Mouse (Mus musculus): ENCODE results near the gene Prr7. TPM values are rescaled to one million over a fixed set of nuclear protein-coding genes. Genes with fewer than 3 reads are reported as not detected.

Prr7 gene
- not detected for polyA plus RNA-seq (2014; fragmentation: Illumina TruSeq; extraction: RNeasy Lipid Tissue Mini Kit (QIAGEN cat#74804); ENCODE audit: low read depth, low replicate concordance)

DNA sequence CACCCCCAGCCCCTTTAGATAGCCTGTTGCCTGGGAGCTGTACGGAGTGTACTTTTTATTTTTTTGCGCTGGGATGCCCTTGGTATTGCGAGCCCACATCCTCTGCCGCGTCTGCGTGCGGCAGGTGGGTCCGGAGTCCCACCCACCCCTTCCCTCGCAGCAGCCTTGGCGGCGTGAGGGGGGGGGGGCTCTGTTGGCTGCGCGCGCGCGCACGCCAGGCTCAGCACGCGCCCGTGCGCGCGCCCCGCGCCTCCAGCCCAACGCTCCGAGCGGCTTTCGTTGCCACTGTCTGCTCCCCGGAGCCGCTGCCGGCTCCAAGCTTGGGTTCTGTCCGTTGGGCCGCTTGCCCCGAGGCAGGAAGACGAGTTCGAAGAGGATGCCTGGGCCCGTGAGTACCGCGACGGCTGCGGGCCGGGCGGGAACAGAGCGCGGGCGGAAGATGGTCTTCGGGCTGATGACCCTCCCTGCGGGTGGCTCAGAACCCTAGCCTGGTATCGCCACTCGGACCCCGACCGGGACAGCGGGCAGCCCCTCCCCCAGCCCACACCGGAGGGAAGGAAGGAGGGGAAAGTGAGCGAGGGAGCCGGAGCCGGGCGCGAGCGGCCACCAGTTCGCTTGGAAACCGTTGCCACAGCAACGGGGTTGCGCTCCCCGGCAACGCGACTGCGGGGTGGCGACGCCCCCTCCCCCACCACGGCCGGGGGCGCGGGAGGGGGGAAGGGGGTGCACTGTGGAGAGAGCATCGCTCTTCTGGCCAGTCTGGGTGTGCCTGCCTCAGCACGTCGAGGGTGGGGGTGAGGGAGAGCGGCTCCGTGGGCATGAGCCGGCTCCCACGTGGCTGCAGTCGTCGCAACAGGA is at the start of gene Prr7:
Prr7 (plus strand) TSS at position 241 of the 858 bp plus-strand sequence.

DNA sequence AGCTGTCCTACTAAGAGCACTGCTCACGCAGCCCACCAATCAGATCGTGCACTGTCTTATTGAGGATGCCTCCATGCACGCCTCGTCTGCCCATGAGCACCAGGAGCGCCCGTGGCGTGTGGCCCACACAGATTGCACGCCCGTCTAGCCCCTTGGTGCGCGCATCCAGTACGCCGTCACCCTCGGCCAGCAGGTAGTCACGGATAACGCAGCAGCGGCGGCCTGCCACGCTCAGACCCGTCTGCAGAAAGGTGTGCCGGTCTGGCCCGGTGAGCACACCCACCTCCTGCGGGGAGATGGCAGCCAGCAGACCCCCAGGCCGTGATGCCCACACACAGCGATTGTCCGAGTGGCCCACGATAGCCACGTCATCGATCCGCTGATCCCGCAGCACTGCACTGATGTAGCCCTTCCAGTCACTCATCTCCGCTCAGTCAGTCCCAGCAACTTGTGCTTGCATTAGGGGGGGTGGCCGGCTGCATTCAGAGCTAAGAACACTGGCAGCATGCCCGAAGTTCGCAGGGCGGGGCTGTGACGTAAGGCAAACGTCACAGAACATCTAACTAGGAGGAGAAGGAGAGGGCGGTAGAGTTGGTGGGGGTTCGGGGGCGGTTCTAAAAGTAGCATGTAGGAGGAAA is 49.2 kb upstream of the Prr7 start, which contains the start of gene Pfn3:
Pfn3 (minus strand) TSS at position 490 of the 638 bp plus-strand sequence.

DNA sequence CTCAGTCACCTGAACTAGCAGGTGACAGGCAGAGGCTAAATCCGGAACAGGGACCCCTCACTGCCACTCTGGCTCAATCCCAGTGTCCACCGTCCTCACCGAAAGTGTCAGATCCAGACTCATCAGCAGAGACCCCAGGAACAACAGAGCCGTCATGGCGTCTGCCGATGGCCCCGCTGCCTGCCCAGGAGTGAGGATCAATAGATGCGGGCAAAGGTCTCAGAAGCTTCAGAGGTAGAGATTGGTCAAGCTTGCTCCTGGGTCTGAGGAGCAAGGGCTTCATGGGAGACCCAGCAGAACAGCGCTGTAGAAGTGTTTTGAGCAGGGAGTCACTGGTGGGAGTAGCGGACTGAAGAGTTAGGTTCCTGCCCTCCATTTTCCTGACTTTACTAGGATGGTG is 37.5 kb upstream of the Prr7 start, which contains the start of gene F12:
F12 (minus strand) TSS at position 181 of the 400 bp plus-strand sequence.

DNA sequence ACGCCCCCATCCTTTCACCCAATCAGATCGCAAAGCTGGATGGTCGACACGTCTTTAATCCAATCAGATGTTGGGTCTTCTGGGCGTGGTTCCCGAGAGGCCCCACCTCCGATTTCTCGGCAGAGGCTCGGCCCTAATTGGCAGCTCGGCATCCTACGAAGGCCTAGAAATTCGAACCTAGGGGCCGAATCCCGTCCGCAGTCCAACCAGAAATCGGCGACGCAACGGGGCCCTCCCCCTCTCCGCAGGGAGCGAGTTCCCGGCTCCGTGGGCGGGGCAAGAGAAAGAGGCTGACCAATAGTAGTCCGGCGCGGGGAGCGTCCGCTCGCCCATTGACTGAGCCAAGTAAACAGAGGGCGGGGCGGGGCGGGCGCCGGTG is 19.1 kb upstream of the Prr7 start, which contains the start of gene Grk6:
Grk6 (plus strand) TSS at position 136 of the 379 bp plus-strand sequence.

DNA sequence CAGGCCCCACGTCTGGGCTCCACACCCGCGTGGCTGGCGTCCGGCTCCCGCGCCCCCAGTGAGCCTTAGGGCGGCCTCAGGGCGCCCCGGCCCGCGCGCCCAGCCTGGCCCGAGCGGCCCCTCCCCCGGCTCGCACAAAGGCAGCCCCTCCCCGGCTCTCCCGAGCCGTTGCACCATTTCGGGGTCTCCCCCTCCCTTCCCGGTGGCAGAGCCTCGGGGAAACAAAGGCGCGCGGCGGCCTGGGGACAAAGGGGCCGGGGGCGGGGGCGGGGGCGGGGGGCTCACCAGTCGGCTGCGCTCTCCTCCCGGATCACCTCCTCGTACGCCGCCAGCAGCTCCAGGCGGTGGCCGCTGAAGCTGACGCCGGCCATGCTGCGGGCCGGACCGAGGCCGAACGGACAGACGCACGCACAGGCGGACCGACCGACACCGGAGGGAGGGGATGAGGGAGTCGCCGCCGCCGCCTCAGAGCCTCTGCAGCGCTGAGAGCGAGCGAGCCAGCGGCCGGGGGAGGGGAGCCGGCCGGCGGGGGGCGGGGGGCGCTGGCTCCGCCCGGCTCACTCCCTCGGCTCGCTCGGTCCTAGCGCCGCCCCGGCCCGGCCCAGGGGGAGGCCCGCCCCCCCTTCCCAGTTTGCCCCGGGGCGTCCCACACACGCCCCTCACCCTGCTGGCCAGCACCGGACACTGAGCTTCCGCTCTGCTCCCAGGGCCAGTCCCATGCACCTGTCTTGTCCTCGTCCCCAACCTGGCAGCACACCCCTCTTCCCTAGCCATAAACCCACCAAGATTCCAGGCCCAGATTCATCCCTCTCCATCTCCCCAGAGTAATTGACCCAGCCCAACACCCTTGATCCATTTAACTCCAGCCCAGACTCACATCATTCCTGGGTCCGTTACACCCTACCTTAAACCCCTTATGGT is 23.8 kb downstream of the Prr7 start, which contains the start of gene Dbn1:
Dbn1 (minus strand) TSS at position 534 of the 921 bp plus-strand sequence.

DNA sequence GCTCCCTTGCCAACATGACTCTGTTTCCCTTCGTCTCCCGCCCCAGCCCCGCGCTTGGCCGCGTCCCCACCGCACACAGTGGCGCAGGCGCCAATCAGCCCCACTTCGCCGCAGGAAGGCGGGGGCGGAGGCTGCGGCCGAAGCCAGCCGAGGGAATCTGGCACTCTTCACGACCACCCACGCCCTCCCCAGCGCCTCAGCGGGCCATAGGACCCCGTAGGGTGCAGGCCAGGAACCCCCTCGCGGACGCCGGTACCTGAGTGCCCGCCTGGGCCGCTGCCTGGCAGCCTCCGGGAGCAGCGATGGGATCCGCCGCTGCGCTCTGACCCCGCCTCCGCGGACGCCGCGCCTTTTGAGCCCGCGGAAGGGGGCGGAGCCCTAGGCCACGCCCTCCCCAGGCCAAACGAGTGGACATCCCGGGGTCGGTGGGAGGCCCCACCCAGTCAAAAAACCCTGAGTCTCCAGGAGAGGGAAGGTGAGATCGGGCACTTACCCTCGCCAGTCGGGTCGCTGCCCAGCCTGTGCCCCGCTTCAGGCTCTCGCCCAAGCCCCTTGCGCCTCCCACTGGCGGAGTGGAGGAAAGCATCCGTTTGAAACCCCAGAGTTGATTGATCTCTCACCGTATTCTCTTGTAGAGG is 49.2 kb downstream of the Prr7 start, which contains the start of gene Pdlim7:
Pdlim7 (minus strand) TSS at position 566 of the 638 bp plus-strand sequence.

Other genes with a start within 250 kb of the Prr7 start
- gene Prelid1, start 143.8 kb upstream of the Prr7 start, polyA plus RNA-seq (2014; fragmentation: Illumina TruSeq; extraction: RNeasy Lipid Tissue Mini Kit (QIAGEN cat#74804); ENCODE audit: low read depth, low replicate concordance), result 10.2 TPM
- gene Rab24, start 142.3 kb upstream of the Prr7 start, polyA plus RNA-seq (2014; fragmentation: Illumina TruSeq; extraction: RNeasy Lipid Tissue Mini Kit (QIAGEN cat#74804); ENCODE audit: low read depth, low replicate concordance), result 13.6 TPM
- not detected for gene Mxd3, start 134.4 kb upstream of the Prr7 start, polyA plus RNA-seq (2014; fragmentation: Illumina TruSeq; extraction: RNeasy Lipid Tissue Mini Kit (QIAGEN cat#74804); ENCODE audit: low read depth, low replicate concordance)
- 29.8 TPM for gene Lman2, start 101.5 kb upstream of the Prr7 start, polyA plus RNA-seq (2014; fragmentation: Illumina TruSeq; extraction: RNeasy Lipid Tissue Mini Kit (QIAGEN cat#74804); ENCODE audit: low read depth, low replicate concordance)
- not detected for gene Rgs14, start 94.5 kb upstream of the Prr7 start, polyA plus RNA-seq (2014; fragmentation: Illumina TruSeq; extraction: RNeasy Lipid Tissue Mini Kit (QIAGEN cat#74804); ENCODE audit: low read depth, low replicate concordance)
- not detected for gene Slc34a1, start 66.1 kb upstream of the Prr7 start, polyA plus RNA-seq (2014; fragmentation: Illumina TruSeq; extraction: RNeasy Lipid Tissue Mini Kit (QIAGEN cat#74804); ENCODE audit: low read depth, low replicate concordance)
- gene Pfn3, start 49.0 kb upstream of the Prr7 start, polyA plus RNA-seq (2014; fragmentation: Illumina TruSeq; extraction: RNeasy Lipid Tissue Mini Kit (QIAGEN cat#74804); ENCODE audit: low read depth, low replicate concordance), result not detected
- gene F12, start 37.5 kb upstream of the Prr7 start, polyA plus RNA-seq (2014; fragmentation: Illumina TruSeq; extraction: RNeasy Lipid Tissue Mini Kit (QIAGEN cat#74804); ENCODE audit: low read depth, low replicate concordance), result not detected
- 10.4 TPM for gene Grk6, start 19.2 kb upstream of the Prr7 start, polyA plus RNA-seq (2014; fragmentation: Illumina TruSeq; extraction: RNeasy Lipid Tissue Mini Kit (QIAGEN cat#74804); ENCODE audit: low read depth, low replicate concordance)
- 0.98 TPM for gene Dbn1, start 23.8 kb downstream of the Prr7 start, polyA plus RNA-seq (2014; fragmentation: Illumina TruSeq; extraction: RNeasy Lipid Tissue Mini Kit (QIAGEN cat#74804); ENCODE audit: low read depth, low replicate concordance)
- 1.1 TPM for gene Pdlim7, start 49.4 kb downstream of the Prr7 start, polyA plus RNA-seq (2014; fragmentation: Illumina TruSeq; extraction: RNeasy Lipid Tissue Mini Kit (QIAGEN cat#74804); ENCODE audit: low read depth, low replicate concordance)
- gene Dok3, start 65.0 kb downstream of the Prr7 start, polyA plus RNA-seq (2014; fragmentation: Illumina TruSeq; extraction: RNeasy Lipid Tissue Mini Kit (QIAGEN cat#74804); ENCODE audit: low read depth, low replicate concordance), result 0.35 TPM
- 1.0 TPM for gene Ddx41, start 72.4 kb downstream of the Prr7 start, polyA plus RNA-seq (2014; fragmentation: Illumina TruSeq; extraction: RNeasy Lipid Tissue Mini Kit (QIAGEN cat#74804); ENCODE audit: low read depth, low replicate concordance)
- gene Fam193b, start 106.9 kb downstream of the Prr7 start, polyA plus RNA-seq (2014; fragmentation: Illumina TruSeq; extraction: RNeasy Lipid Tissue Mini Kit (QIAGEN cat#74804); ENCODE audit: low read depth, low replicate concordance), result 7.6 TPM
- 57.2 TPM for gene Tmed9, start 109.5 kb downstream of the Prr7 start, polyA plus RNA-seq (2014; fragmentation: Illumina TruSeq; extraction: RNeasy Lipid Tissue Mini Kit (QIAGEN cat#74804); ENCODE audit: low read depth, low replicate concordance)
- gene B4galt7, start 135.6 kb downstream of the Prr7 start, polyA plus RNA-seq (2014; fragmentation: Illumina TruSeq; extraction: RNeasy Lipid Tissue Mini Kit (QIAGEN cat#74804); ENCODE audit: low read depth, low replicate concordance), result 3.3 TPM
- 57.1 TPM for gene Caml, start 158.7 kb downstream of the Prr7 start, polyA plus RNA-seq (2014; fragmentation: Illumina TruSeq; extraction: RNeasy Lipid Tissue Mini Kit (QIAGEN cat#74804); ENCODE audit: low read depth, low replicate concordance)
- gene Ddx46, start 170.8 kb downstream of the Prr7 start, polyA plus RNA-seq (2014; fragmentation: Illumina TruSeq; extraction: RNeasy Lipid Tissue Mini Kit (QIAGEN cat#74804); ENCODE audit: low read depth, low replicate concordance), result 91.2 TPM
- gene B230219D22Rik, start 228.9 kb downstream of the Prr7 start, polyA plus RNA-seq (2014; fragmentation: Illumina TruSeq; extraction: RNeasy Lipid Tissue Mini Kit (QIAGEN cat#74804); ENCODE audit: low read depth, low replicate concordance), result 129 TPM